Comparison of ENCODE assay signal across 12 mouse cellular contexts in genomic region chr4:148000202-148000772, GRCm38 (mm10). TPM values are rescaled to one million over a fixed set of nuclear protein-coding genes. Genes with fewer than 3 reads are reported as not detected.
DNase-seq lines count a peak whose midpoint lies in the region; ATAC-seq and TF ChIP-seq lines count a peak whose summit lies in the region.
"Had no signal": no experiment of that assay in that cellular context is flagged by ENCODE, and none has a peak within 500 bp of the region (broad histone marks: within the 10 kb centered on the region; RNA-seq: fewer than 3 reads in every experiment).

Gene Nppa (plus strand): TSS chr4:148000722.

- WGBS in lung, embryonic 15.5 days = 17% methylated on average over 12 of the region's 12 CpGs
- 19% methylated on average over 12 of the region's 12 CpGs for WGBS in lung, postnatal 0 days
- 36% methylated on average over 12 of the region's 12 CpGs for WGBS in midbrain, embryonic 16.5 days
- WGBS in cerebellum, adult 2 months = 28% methylated on average over 12 of the region's 12 CpGs

- H3K9ac ChIP-seq in lung, embryonic 15.5 days = no peak within 1 kb of the TSS
- H3K9ac ChIP-seq in lung, postnatal 0 days (replicated peaks; ENCODE audit: low read depth) = no peak within 1 kb of the TSS
- 0 out of 2 replicates have a peak within 1 kb of the TSS, but pooled peaks have one; percentile 12 for H3K9ac ChIP-seq in midbrain, embryonic 16.5 days (ENCODE audit: low read depth, low read length)
- H3K9ac ChIP-seq: liver, embryonic 15.5 days had no signal

- intact Hi-C loops in heart, postnatal 14 days (cut with DNase I) = no loop called here

- H3K4me2 ChIP-seq in lung, embryonic 15.5 days = no peak within 1 kb of the TSS
- H3K4me2 ChIP-seq in lung, postnatal 0 days (replicated peaks; ENCODE audit: low read depth, low read length) = no peak within 1 kb of the TSS
- no peak within 1 kb of the TSS for H3K4me2 ChIP-seq in midbrain, embryonic 16.5 days (ENCODE audit: low read length)
- H3K4me2 ChIP-seq: liver, embryonic 15.5 days had no signal

- no peak for TF ChIP-seq CTCF in lung, postnatal 0 days (IDR thresholded peaks at IDR 0.05)
- TF ChIP-seq CTCF in cerebellum, adult 2 months (IDR thresholded peaks at IDR 0.05; ENCODE audit: borderline replicate concordance, insufficient read depth, low read depth, low read length) = no peak

- H3K9me3 ChIP-seq in lung, embryonic 15.5 days = no peaks in the 10 kb centered on the region
- H3K9me3 ChIP-seq in lung, postnatal 0 days (ENCODE audit: low read length) = no peaks in the 10 kb centered on the region
- no peaks in the 10 kb centered on the region for H3K9me3 ChIP-seq in midbrain, embryonic 16.5 days (replicated peaks; ENCODE audit: control insufficient read depth, low read length, poor library complexity, severe bottlenecking)
- H3K9me3 ChIP-seq: liver, embryonic 15.5 days had no signal

- TF ChIP-seq POLR2A in cerebellum, adult 2 months (IDR thresholded peaks at IDR 0.05; ENCODE audit: borderline replicate concordance, insufficient read depth, low read length) = no peak

- H3K4me3 ChIP-seq in lung, embryonic 15.5 days = no peak within 1 kb of the TSS
- no peak within 1 kb of the TSS for H3K4me3 ChIP-seq in lung, postnatal 0 days (ENCODE audit: low read depth, low read length)
- H3K4me3 ChIP-seq in midbrain, embryonic 16.5 days (ENCODE audit: low read depth, low read length) = no peak within 1 kb of the TSS
- no peak within 1 kb of the TSS for H3K4me3 ChIP-seq in cerebellum, adult 2 months (replicated peaks; ENCODE audit: insufficient read depth, low read depth, low read length)
- H3K4me3 ChIP-seq: liver, embryonic 15.5 days had no signal

- no peaks in the 10 kb centered on the region for H3K27me3 ChIP-seq in lung, embryonic 15.5 days
- no peaks in the 10 kb centered on the region for H3K27me3 ChIP-seq in lung, postnatal 0 days (replicated peaks; ENCODE audit: insufficient read depth, low read length)
- H3K27me3 ChIP-seq in midbrain, embryonic 16.5 days (ENCODE audit: control insufficient read depth, insufficient read depth, low read depth, low read length) = no peaks in the 10 kb centered on the region
- no peaks in the 10 kb centered on the region for H3K27me3 ChIP-seq in cerebellum, adult 2 months (ENCODE audit: control insufficient read depth, insufficient read depth, low read length)
- H3K27me3 ChIP-seq: liver, embryonic 15.5 days had no signal

- TF ChIP-seq EP300 in lung, postnatal 0 days (IDR thresholded peaks at IDR 0.05) = no peak

- no peak for DNase-seq in lung, postnatal 0 days (ENCODE audit: low spot score)
- peak in 1 of 2 experiments; percentile 18 for DNase-seq in heart, adult 18-20 months
- DNase-seq in heart, postnatal 14 days = no peak
- DNase-seq in cerebellum, adult 2 months = no peak
- DNase-seq in ovary, postnatal 10 days (ENCODE audit: low spot score) = no peak
- DNase-seq: cerebellum, adult 9-11 months; thymus, postnatal 14 days had no signal

- H3K4me1 ChIP-seq in lung, embryonic 15.5 days = no peaks in the 10 kb centered on the region
- no peaks in the 10 kb centered on the region for H3K4me1 ChIP-seq in lung, postnatal 0 days (ENCODE audit: insufficient read depth, low read depth, low read length)
- peaks cover 23% of the 10 kb centered on the region for H3K4me1 ChIP-seq in midbrain, embryonic 16.5 days (ENCODE audit: control insufficient read depth, insufficient read depth, low read length)
- no peaks in the 10 kb centered on the region for H3K4me1 ChIP-seq in cerebellum, adult 2 months (ENCODE audit: control insufficient read depth, insufficient read depth, low read length)
- H3K4me1 ChIP-seq: liver, embryonic 15.5 days had no signal

- H3K36me3 ChIP-seq in lung, embryonic 15.5 days = peaks cover 4% of the 10 kb centered on the region
- 0 out of 2 replicates have a peak, but pooled peaks cover 2% of the 10 kb centered on the region for H3K36me3 ChIP-seq in lung, postnatal 0 days (ENCODE audit: insufficient read depth, low read length)
- H3K36me3 ChIP-seq in midbrain, embryonic 16.5 days (ENCODE audit: control insufficient read depth, insufficient read depth, low read length) = peaks cover 5% of the 10 kb centered on the region; the same call in 1 of the 2 replicates
- H3K36me3 ChIP-seq: liver, embryonic 15.5 days had no signal

- H3K27ac ChIP-seq in lung, embryonic 15.5 days = no peak within 1 kb of the TSS
- no peak within 1 kb of the TSS for H3K27ac ChIP-seq in lung, postnatal 0 days (ENCODE audit: low read length)
- peak within 1 kb of the TSS; percentile 60 for H3K27ac ChIP-seq in midbrain, embryonic 16.5 days (ENCODE audit: low read length)
- no peak within 1 kb of the TSS for H3K27ac ChIP-seq in cerebellum, adult 2 months (ENCODE audit: insufficient read depth, low read length)
- H3K27ac ChIP-seq: liver, embryonic 15.5 days had no signal

- no peak for ATAC-seq in lung, embryonic 15.5 days (ENCODE audit: borderline replicate concordance, extremely low read depth, low FRiP score, low TSS enrichment)
- ATAC-seq in lung, postnatal 0 days = no peak
- peak; percentile 59 for ATAC-seq in midbrain, embryonic 16.5 days

RNA-seq across cellular contexts. Expression of gene Nppa, which starts in this region (rescaled TPM):
- 72.2 and 157 TPM in 2 replicates for polyA plus RNA-seq in lung, embryonic 15.5 days (2015; fragmentation: Nextera tagmentation; extraction: Ambion mirVana)
- 1.6 and 2.8 TPM in 2 replicates for polyA plus RNA-seq in lung, postnatal 0 days (2015; fragmentation: Nextera tagmentation; extraction: Ambion mirVana)
- 1,000 to 10,000 TPM; 1,365 to 1,908 TPM for total RNA-seq in heart, adult 18-20 months (2021)
- total RNA-seq in heart, postnatal 14 days (2021) = 1,000 to 10,000 TPM in 1 of 2 experiments, 100 to 1,000 TPM in 1; 590 to 1,636 TPM
- polyA plus RNA-seq in midbrain, embryonic 16.5 days (2015; fragmentation: Nextera tagmentation; extraction: Ambion mirVana) = 2.4 and 3.3 TPM in 2 replicates
- polyA plus RNA-seq in cerebellum, adult 2 months (2012; rRNA removed) = 0.13 TPM in 1 of 2 replicates, not detected in the other
- total RNA-seq: layer of hippocampus, postnatal 25 days; monocyte, adult 5-6 weeks had no signal

Comparison
In these comparisons a context has a peak if more than half of its experiments do, and no peak if none do; other contexts are left out.
1. RNA of gene Nppa (polyA plus RNA-seq): 72.2 to 157 TPM in lung, embryonic 15.5 days; 2.4 to 3.3 TPM in midbrain, embryonic 16.5 days, 1.6 to 2.8 TPM in lung, postnatal 0 days and 0.13 TPM in cerebellum, adult 2 months; every median in the first group is over 10 times any median in the second.